Mouse (Mus musculus): Measurements from ENCODE around the gene Castor1. TPM values are rescaled to one million over a fixed set of nuclear protein-coding genes. Genes with fewer than 3 reads are reported as not detected.
A peak's percentile ranks its signal among the peaks of the same experiment; 100 is the strongest.

The Castor1 gene
- polyA plus RNA-seq, 1 experiment from 2014 or later, result 6.7 TPM

DNA sequence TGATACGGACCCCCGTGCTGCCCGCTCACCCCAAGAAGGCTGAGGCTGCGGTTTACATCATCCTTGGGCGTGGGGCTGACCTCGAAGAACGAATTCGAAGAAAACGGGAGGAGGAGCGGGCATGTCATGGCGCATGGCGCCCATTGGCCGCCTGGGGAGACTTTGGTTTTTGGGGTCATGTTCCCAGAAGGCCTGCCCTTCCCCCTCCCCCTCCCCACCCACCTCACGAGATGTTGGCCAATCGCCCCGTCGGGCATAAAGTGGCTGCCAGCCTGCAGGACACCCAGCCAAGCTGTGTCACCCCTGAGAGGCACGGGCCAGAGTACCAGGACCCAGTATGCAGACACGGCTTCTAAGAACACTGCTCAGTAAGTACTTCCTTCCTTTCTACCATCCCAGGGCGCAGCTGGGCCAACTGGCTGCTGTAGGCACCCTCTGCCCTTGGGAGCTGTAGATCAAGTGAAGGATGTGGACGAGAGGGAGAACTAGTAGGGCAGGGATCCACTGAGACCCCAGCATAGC, 18.6 kb downstream of the Castor1 start:
- H3K27me3 ChIP-seq, result 0 out of 2 replicates have a peak, but pooled peaks cover 4% of the 10 kb centered on the region
- H3K4me2 ChIP-seq, result peak overlapping the region; percentile 23; the same call in 1 of the 2 replicates
- no peak for ATAC-seq (replicated peaks; ENCODE audit: insufficient number of reproducible peaks, insufficient read depth, low FRiP score, low read depth)
- peaks cover 4% of the 10 kb centered on the region; the same call in 1 of the 2 replicates for H3K4me1 ChIP-seq (replicated peaks)
- no peak overlapping the region for H3K9ac ChIP-seq
- 81% methylated on average over 21 of the region's 21 CpGs for WGBS
- no peaks in the 10 kb centered on the region for H3K36me3 ChIP-seq
- no peaks in the 10 kb centered on the region for H3K9me3 ChIP-seq (replicated peaks)
- H3K4me3 ChIP-seq, result no peak overlapping the region; the same call in 1 of the 2 replicates
- H3K27ac ChIP-seq, result no peak overlapping the region

DNA sequence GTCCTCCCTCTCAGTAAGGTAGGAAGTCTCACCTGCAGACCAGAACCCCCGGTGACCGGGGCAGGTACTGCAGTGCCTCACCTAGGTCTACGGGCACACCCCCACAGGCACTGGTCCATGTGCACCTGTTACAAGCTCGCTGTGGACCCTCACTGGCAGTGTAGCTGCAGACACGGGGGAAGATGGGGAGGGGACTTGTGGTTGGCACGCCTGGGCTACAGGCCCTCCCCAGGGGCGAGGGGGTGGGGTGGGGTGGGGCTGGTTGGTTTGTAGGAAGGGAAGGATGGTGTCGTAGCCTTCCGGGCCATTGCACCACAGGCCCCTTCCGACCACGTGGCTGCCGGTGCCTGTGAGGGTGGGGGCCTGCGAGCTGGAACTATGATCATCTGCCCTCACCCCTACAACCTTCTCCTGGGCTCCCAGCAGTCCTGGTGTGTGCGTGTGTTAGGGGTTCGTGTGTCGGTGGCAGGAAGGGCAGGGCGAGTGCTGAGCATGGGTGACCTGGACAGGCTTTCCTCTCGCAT, 19.4 kb downstream of the Castor1 start:
- Histone ChIP-seq H3K9ac (no peak overlapping the region), H3K9me3 (replicated peaks) (no peaks in the 10 kb centered on the region), H3K4me1 (replicated peaks) (peaks cover 4% of the 10 kb centered on the region; the same call in 1 of the 2 replicates), H3K4me2 (peak overlapping the region; percentile 23; the same call in 1 of the 2 replicates), H3K27me3 (0 out of 2 replicates have a peak, but pooled peaks cover 4% of the 10 kb centered on the region), H3K27ac (no peak overlapping the region), H3K36me3 (no peaks in the 10 kb centered on the region), H3K4me3 (peak overlapping the region; percentile 4; the same call in 1 of the 2 replicates)
- WGBS, result 79% methylated on average over 18 of the region's 18 CpGs
- ATAC-seq (replicated peaks; ENCODE audit: insufficient number of reproducible peaks, insufficient read depth, low FRiP score, low read depth), result no peak

- Histone ChIP-seq H3K27me3 (0 out of 2 replicates have a peak, but pooled peaks cover 4% of the 10 kb centered on the region), H3K27ac (no peak overlapping the region), H3K9me3 (replicated peaks) (no peaks in the 10 kb centered on the region), H3K4me2 (no peak overlapping the region), H3K4me1 (replicated peaks) (peaks cover 4% of the 10 kb centered on the region; the same call in 1 of the 2 replicates), H3K36me3 (no peaks in the 10 kb centered on the region), H3K4me3 (no peak overlapping the region), H3K9ac (no peak overlapping the region)
- WGBS, result 83% methylated on average over 6 of the region's 6 CpGs
- no peak for ATAC-seq (replicated peaks; ENCODE audit: insufficient number of reproducible peaks, insufficient read depth, low FRiP score, low read depth)
Observed at GRCm38 (mm10) chr11:4238167-4238566, 20.1 kb downstream of the Castor1 start.

DNA sequence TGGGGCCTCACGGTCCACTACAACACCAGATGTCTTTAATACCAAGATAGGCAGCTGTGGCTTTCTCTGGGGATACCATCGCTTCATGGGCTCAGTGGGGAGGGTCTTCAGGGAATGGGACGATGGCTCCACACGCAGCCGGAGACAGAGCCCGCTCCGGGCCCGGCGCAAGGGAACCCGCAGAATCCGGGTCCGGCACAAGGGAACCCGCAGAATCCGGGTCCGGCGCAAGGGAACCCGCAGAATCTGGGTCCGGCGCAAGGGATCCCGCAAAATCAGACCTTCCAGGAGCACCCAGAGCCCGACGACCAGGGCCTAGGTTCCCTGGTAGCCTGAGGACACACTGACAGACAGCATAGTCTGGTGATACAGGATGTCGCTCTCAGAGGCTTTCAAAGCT, 21.7 kb downstream of the Castor1 start:
- no peak overlapping the region for H3K9ac ChIP-seq
- no peaks in the 10 kb centered on the region for H3K36me3 ChIP-seq
- WGBS, result 84% methylated on average over 23 of the region's 23 CpGs
- H3K9me3 ChIP-seq (replicated peaks), result no peaks in the 10 kb centered on the region
- 0 out of 2 replicates have a peak, but pooled peaks cover 4% of the 10 kb centered on the region for H3K27me3 ChIP-seq
- peaks cover 4% of the 10 kb centered on the region; the same call in 1 of the 2 replicates for H3K4me1 ChIP-seq (replicated peaks)
- no peak overlapping the region for H3K4me2 ChIP-seq
- no peak for ATAC-seq (replicated peaks; ENCODE audit: insufficient number of reproducible peaks, insufficient read depth, low FRiP score, low read depth)
- H3K27ac ChIP-seq, result no peak overlapping the region
- no peak overlapping the region for H3K4me3 ChIP-seq

- Histone ChIP-seq H3K4me3 (no peak overlapping the region), H3K4me2 (no peak overlapping the region), H3K4me1 (replicated peaks) (peaks cover 4% of the 10 kb centered on the region; the same call in 1 of the 2 replicates), H3K27ac (no peak overlapping the region), H3K9me3 (replicated peaks) (no peaks in the 10 kb centered on the region), H3K27me3 (0 out of 2 replicates have a peak, but pooled peaks cover 4% of the 10 kb centered on the region), H3K36me3 (no peaks in the 10 kb centered on the region), H3K9ac (no peak overlapping the region)
- 49% methylated on average over 7 of the region's 7 CpGs for WGBS
- no peak for ATAC-seq (replicated peaks; ENCODE audit: insufficient number of reproducible peaks, insufficient read depth, low FRiP score, low read depth)
Observed at GRCm38 (mm10) chr11:4240151-4240550, 22.1 kb downstream of the Castor1 start.

- 0 out of 2 replicates have a peak, but pooled peaks cover 4% of the 10 kb centered on the region for H3K27me3 ChIP-seq
- H3K9me3 ChIP-seq (replicated peaks), result no peaks in the 10 kb centered on the region
- H3K27ac ChIP-seq, result no peak overlapping the region
- H3K4me1 ChIP-seq (replicated peaks), result peaks cover 3% of the 10 kb centered on the region; the same call in 1 of the 2 replicates
- 73% methylated on average over 4 of the region's 4 CpGs for WGBS
- no peak overlapping the region for H3K4me3 ChIP-seq
- no peak overlapping the region for H3K4me2 ChIP-seq
- H3K9ac ChIP-seq, result no peak overlapping the region
- no peak for ATAC-seq (replicated peaks; ENCODE audit: insufficient number of reproducible peaks, insufficient read depth, low FRiP score, low read depth)
- no peaks in the 10 kb centered on the region for H3K36me3 ChIP-seq
Observed at GRCm38 (mm10) chr11:4241180-4241579, 23.2 kb downstream of the Castor1 start.

- Histone ChIP-seq H3K27me3 (no peaks in the 10 kb centered on the region), H3K27ac (no peak overlapping the region), H3K36me3 (no peaks in the 10 kb centered on the region), H3K9ac (no peak overlapping the region), H3K4me1 (replicated peaks) (no peaks in the 10 kb centered on the region), H3K9me3 (replicated peaks) (no peaks in the 10 kb centered on the region), H3K4me2 (no peak overlapping the region), H3K4me3 (no peak overlapping the region)
- ATAC-seq (replicated peaks; ENCODE audit: insufficient number of reproducible peaks, insufficient read depth, low FRiP score, low read depth), result no peak
- WGBS, result 61% methylated on average over 6 of the region's 6 CpGs
Observed at GRCm38 (mm10) chr11:4246126-4246525, 28.1 kb downstream of the Castor1 start.

GRCm38 (mm10) chr11:4246623-4247022, 28.6 kb downstream of the Castor1 start:
- 62% methylated on average over 4 of the region's 4 CpGs for WGBS
- Histone ChIP-seq H3K4me2 (no peak overlapping the region), H3K27ac (no peak overlapping the region), H3K36me3 (no peaks in the 10 kb centered on the region), H3K9ac (no peak overlapping the region), H3K9me3 (replicated peaks) (no peaks in the 10 kb centered on the region), H3K27me3 (no peaks in the 10 kb centered on the region), H3K4me1 (replicated peaks) (no peaks in the 10 kb centered on the region), H3K4me3 (no peak overlapping the region)
- no peak for ATAC-seq (replicated peaks; ENCODE audit: insufficient number of reproducible peaks, insufficient read depth, low FRiP score, low read depth)

- no peak overlapping the region for H3K4me2 ChIP-seq
- H3K27me3 ChIP-seq, result no peaks in the 10 kb centered on the region
- H3K4me3 ChIP-seq, result no peak overlapping the region
- no peaks in the 10 kb centered on the region for H3K4me1 ChIP-seq (replicated peaks)
- ATAC-seq (replicated peaks; ENCODE audit: insufficient number of reproducible peaks, insufficient read depth, low FRiP score, low read depth), result no peak
- no peaks in the 10 kb centered on the region for H3K36me3 ChIP-seq
- WGBS, result 70% methylated on average over 14 of the region's 14 CpGs
- no peak overlapping the region for H3K9ac ChIP-seq
- H3K27ac ChIP-seq, result no peak overlapping the region
- H3K9me3 ChIP-seq (replicated peaks), result no peaks in the 10 kb centered on the region
Observed at GRCm38 (mm10) chr11:4247201-4247959, 29.4 kb downstream of the Castor1 start.

DNA sequence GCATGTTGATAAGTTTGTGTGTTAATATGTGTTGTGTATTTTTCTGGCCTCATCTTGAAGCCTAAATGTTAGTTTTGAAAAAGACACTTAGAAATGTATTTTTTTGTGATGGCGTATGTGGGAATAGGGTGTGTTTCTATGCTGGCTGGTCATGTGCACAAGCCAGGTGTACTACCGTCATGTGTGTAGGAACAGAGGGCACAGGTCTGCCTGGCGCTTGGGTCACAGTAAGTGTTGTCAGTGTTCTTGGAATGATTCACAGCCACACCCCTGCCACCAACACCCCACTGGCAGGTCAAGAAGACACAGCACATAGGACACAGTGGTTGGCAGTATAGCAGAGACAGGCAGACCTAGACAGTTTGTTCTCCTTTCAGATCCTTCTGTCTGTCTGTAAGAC, 31.1 kb downstream of the Castor1 start:
- WGBS, result 88% methylated on average over 3 of the region's 3 CpGs
- Histone ChIP-seq H3K4me2 (no peak overlapping the region), H3K9me3 (replicated peaks) (no peaks in the 10 kb centered on the region), H3K4me3 (no peak overlapping the region), H3K9ac (no peak overlapping the region), H3K36me3 (no peaks in the 10 kb centered on the region), H3K27me3 (no peaks in the 10 kb centered on the region), H3K27ac (no peak overlapping the region), H3K4me1 (replicated peaks) (no peaks in the 10 kb centered on the region)
- no peak for ATAC-seq (replicated peaks; ENCODE audit: insufficient number of reproducible peaks, insufficient read depth, low FRiP score, low read depth)

GRCm38 (mm10) chr11:4250290-4250689, 32.3 kb downstream of the Castor1 start:
- WGBS, result 64% methylated on average over 7 of the region's 7 CpGs
- H3K4me2 ChIP-seq, result no peak overlapping the region
- no peaks in the 10 kb centered on the region for H3K36me3 ChIP-seq
- no peak overlapping the region for H3K4me3 ChIP-seq
- H3K4me1 ChIP-seq (replicated peaks), result no peaks in the 10 kb centered on the region
- H3K27ac ChIP-seq, result no peak overlapping the region
- H3K27me3 ChIP-seq, result no peaks in the 10 kb centered on the region
- no peak overlapping the region for H3K9ac ChIP-seq
- no peaks in the 10 kb centered on the region for H3K9me3 ChIP-seq (replicated peaks)
- no peak for ATAC-seq (replicated peaks; ENCODE audit: insufficient number of reproducible peaks, insufficient read depth, low FRiP score, low read depth)

Data from heart, embryonic 15.5 days (tissue).